Comparison of ENCODE assay signal across 13 mouse cellular contexts in genomic region chr7:81666585-81666984, GRCm38 (mm10).
"Had no signal": no experiment of that assay in that cellular context is flagged by ENCODE, and none has a peak within 500 bp of the region (broad histone marks: within the 10 kb centered on the region; RNA-seq: fewer than 3 reads in every experiment).

No protein-coding gene starts in this region.

- H3K9me3 ChIP-seq: limb, embryonic 15.5 days; liver, embryonic 12.5 days; lung, embryonic 15.5 days; midbrain, embryonic 15.5 days; stomach, embryonic 15.5 days had no signal

- H3K36me3 ChIP-seq: limb, embryonic 15.5 days; liver, embryonic 12.5 days; lung, embryonic 15.5 days; midbrain, embryonic 15.5 days; stomach, embryonic 15.5 days had no signal

- H3K4me1 ChIP-seq: limb, embryonic 15.5 days; lung, embryonic 15.5 days; midbrain, embryonic 15.5 days; stomach, embryonic 15.5 days had no signal

- H3K4me3 ChIP-seq: limb, embryonic 15.5 days; liver, embryonic 12.5 days; lung, embryonic 15.5 days; midbrain, embryonic 15.5 days; stomach, embryonic 15.5 days had no signal

- ATAC-seq: liver, embryonic 12.5 days; midbrain, embryonic 15.5 days had no signal

- H3K27ac ChIP-seq: limb, embryonic 15.5 days; liver, embryonic 12.5 days; lung, embryonic 15.5 days; midbrain, embryonic 15.5 days; stomach, embryonic 15.5 days had no signal

- H3K4me2 ChIP-seq: limb, embryonic 15.5 days; liver, embryonic 12.5 days; lung, embryonic 15.5 days; midbrain, embryonic 11.5 days; midbrain, embryonic 15.5 days; stomach, embryonic 15.5 days had no signal

- H3K27me3 ChIP-seq: limb, embryonic 15.5 days; liver, embryonic 12.5 days; lung, embryonic 15.5 days; midbrain, embryonic 15.5 days; stomach, embryonic 15.5 days had no signal

- DNase-seq: kidney, adult 2 months; kidney, postnatal 25 days; layer of hippocampus, postnatal 36 days; lung, postnatal 14 days; retina, postnatal 1 day; thymus, adult 2 months; thymus, postnatal 25 days had no signal

- H3K9ac ChIP-seq: limb, embryonic 15.5 days; liver, embryonic 12.5 days; lung, embryonic 15.5 days; midbrain, embryonic 15.5 days; stomach, embryonic 15.5 days had no signal
